Mouse (Mus musculus): ENCODE measurements around the gene Nfxl1. TPM values are rescaled to one million over a fixed set of nuclear protein-coding genes. Genes with fewer than 3 reads are reported as not detected.
A peak's percentile ranks its signal among the peaks of the same experiment; 100 is the strongest.

The Nfxl1 gene
- total RNA-seq (2012; rRNA removed): 13.0 and 17.1 TPM in 2 replicates
- total RNA-seq (2014; rRNA removed): 8.3 and 8.9 TPM in 2 replicates
- polyA plus RNA-seq (2012; ENCODE audit: insufficient read length, low read depth): 13.5 and 14.7 TPM in 2 replicates

- peak within 1 kb of the TSS; percentile 91 for H3K9ac ChIP-seq (ENCODE audit: insufficient read depth, low read depth)
- DNase-seq (ENCODE audit: extremely low read depth): peak; percentile 98
- H3K27ac ChIP-seq (ENCODE audit: insufficient read depth, low read depth): no peak within 1 kb of the TSS; the same call in 1 of the 2 replicates
- dilution Hi-C loops (cut with MboI; ENCODE audit: extremely low pct_ligation_motif_present, extremely low pct_unique_long_range_greater_than_20kb, low sequenced_read_pairs) (no loop called here), in situ Hi-C loops (cut with MboI; ENCODE audit: low pct_ligation_motif_present, low pct_unique_long_range_greater_than_20kb, low sequenced_read_pairs) (no loop called here)
- TF ChIP-seq POLR2AphosphoS2 (IDR thresholded peaks at IDR 0.05; ENCODE audit: low read depth, low read length) (0 out of 2 replicates have a peak, but pooled peaks have one; percentile 42), MYC (IDR thresholded peaks at IDR 0.05; ENCODE audit: low read depth, low read length) (peak; percentile 92), MXI1 (IDR thresholded peaks at IDR 0.05; ENCODE audit: low read depth, low read length) (peak; percentile 97), CTCF (conservative IDR thresholded peaks at IDR 0.05 in 1 of 2, IDR thresholded peaks at IDR 0.05 in 1 of 2; ENCODE audit: low read depth in 2 of 2, low read length in 2 of 2) (no peak), EP300 (IDR thresholded peaks at IDR 0.05; ENCODE audit: low read length) (no peak), SMC3 (IDR thresholded peaks at IDR 0.05; ENCODE audit: low read depth, low read length) (no peak), USF1 (IDR thresholded peaks at IDR 0.05; ENCODE audit: low read depth, low read length) (no peak), CHD1 (IDR thresholded peaks at IDR 0.05; ENCODE audit: low read depth, low read length) (no peak), MEF2A (IDR thresholded peaks at IDR 0.05; ENCODE audit: borderline replicate concordance, low read depth, low read length) (peak; percentile 73; the same call in 1 of the 2 replicates), MAZ (IDR thresholded peaks at IDR 0.05; ENCODE audit: low read depth, low read length) (no peak), JUND (conservative IDR thresholded peaks at IDR 0.05; ENCODE audit: low read depth, low read length) (no peak), ZNF384 (IDR thresholded peaks at IDR 0.05; ENCODE audit: low read depth, low read length) (peak; percentile 100), ZC3H11A (IDR thresholded peaks at IDR 0.05; ENCODE audit: low read depth, low read length) (no peak), NRF1 (IDR thresholded peaks at IDR 0.05; ENCODE audit: low read depth, low read length) (peak; percentile 97), SIN3A (IDR thresholded peaks at IDR 0.05; ENCODE audit: low read length) (peak; percentile 97), MAX (IDR thresholded peaks at IDR 0.05; ENCODE audit: low read length) (peak; percentile 91), KAT2A (IDR thresholded peaks at IDR 0.05; ENCODE audit: insufficient replicate concordance, low read length) (peak; percentile 98), CHD2 (IDR thresholded peaks at IDR 0.05; ENCODE audit: low read length) (peak; percentile 83), HCFC1 (IDR thresholded peaks at IDR 0.05; ENCODE audit: low read depth, low read length) (peak; percentile 99), UBTF (IDR thresholded peaks at IDR 0.05; ENCODE audit: low read depth, low read length) (no peak; the same call in 1 of the 2 replicates), RCOR1 (conservative IDR thresholded peaks at IDR 0.05; ENCODE audit: low read depth, low read length) (no peak), PAX5 (IDR thresholded peaks at IDR 0.05; ENCODE audit: low read length) (no peak), JUN (IDR thresholded peaks at IDR 0.05; ENCODE audit: insufficient read depth, low read depth, low read length) (no peak), TCF12 (IDR thresholded peaks at IDR 0.05; ENCODE audit: low read depth, low read length) (peak; percentile 68), POLR2A (IDR thresholded peaks at IDR 0.05; ENCODE audit: low read depth, low read length) (peak; percentile 91), ZKSCAN1 (IDR thresholded peaks at IDR 0.05; ENCODE audit: borderline replicate concordance, low read depth, low read length) (no peak), ZMIZ1 (IDR thresholded peaks at IDR 0.05; ENCODE audit: low read depth, low read length) (peak; percentile 67; the same call in 1 of the 2 replicates), ELF1 (IDR thresholded peaks at IDR 0.05; ENCODE audit: low read depth, low read length) (peak; percentile 99), NELFE (IDR thresholded peaks at IDR 0.05; ENCODE audit: low read depth, low read length) (peak; percentile 75), USF2 (conservative IDR thresholded peaks at IDR 0.05; ENCODE audit: low read depth, low read length) (no peak), E2F4 (IDR thresholded peaks at IDR 0.05; ENCODE audit: insufficient replicate concordance, low read depth, low read length) (0 out of 2 replicates have a peak, but pooled peaks have one; percentile 79), MAFK (IDR thresholded peaks at IDR 0.05; ENCODE audit: insufficient replicate concordance, low read length) (no peak), IRF4 (IDR thresholded peaks at IDR 0.05; ENCODE audit: low read depth, low read length) (peak; percentile 77), TBP (conservative IDR thresholded peaks at IDR 0.05; ENCODE audit: low read depth, low read length) (peak; percentile 82), GABPA (IDR thresholded peaks at IDR 0.05; ENCODE audit: insufficient replicate concordance, low read depth, low read length) (peak; percentile 81; the same call in 1 of the 2 replicates), RAD21 (IDR thresholded peaks at IDR 0.05; ENCODE audit: low read depth, low read length) (no peak), BHLHE40 (IDR thresholded peaks at IDR 0.05; ENCODE audit: low read depth, low read length) (peak; percentile 61), ETS1 (conservative IDR thresholded peaks at IDR 0.05; ENCODE audit: low read depth, low read length) (peak; percentile 27; the same call in 1 of the 2 replicates)
- H3K79me2 ChIP-seq (replicated peaks; ENCODE audit: control insufficient read depth, extremely low read depth, insufficient read depth, poor library complexity, severe bottlenecking): peaks cover 10% of the 10 kb centered on the region; the same call in 1 of the 2 replicates
- peak within 1 kb of the TSS; percentile 82 to 94 (median 88) for H3K4me3 ChIP-seq (replicated peaks in 1 of 3; ENCODE audit: low read depth in 2 of 3, low read length in 2 of 3, poor library complexity in 1 of 3)
- peaks cover 0 to 14% of the 10 kb centered on the region in 2 experiments; a peak in 2 of 4 replicates for H3K4me1 ChIP-seq (ENCODE audit: control insufficient read depth in 1 of 2, insufficient read depth in 2 of 2)
- H3K4me2 ChIP-seq (ENCODE audit: insufficient read depth, low read depth, poor library complexity, severe bottlenecking): peak within 1 kb of the TSS; percentile 94
- H3K36me3 ChIP-seq (replicated peaks in 1 of 2; ENCODE audit: control insufficient read depth in 1 of 2, insufficient read depth in 1 of 2, low read length in 1 of 2): peaks cover 4 to 8% of the 10 kb centered on the region in 2 experiments
- H3K27me3 ChIP-seq (replicated peaks): no peaks in the 10 kb centered on the region
- no peaks in the 10 kb centered on the region for H3K9me3 ChIP-seq (replicated peaks; ENCODE audit: low read length)
Measured at GRCm38 (mm10) chr5:72559544-72560049, at the start of gene Nfxl1. Gene Nfxl1 (minus strand): TSS chr5:72559684.
